Mouse (Mus musculus) limb, embryonic 13.5 days (tissue): Measurements from ENCODE around the gene Ankrd11. TPM values are rescaled to one million over a fixed set of nuclear protein-coding genes. Genes with fewer than 3 reads are reported as not detected.

Source experiments
- ATAC-seq: fragments of 200-750 bp; cut with Nextera tagmentation; 2 replicates; pipeline ENCODE4 v1.8.0; 2017; ENCODE audit warnings: low read depth, moderate number of reproducible peaks, moderate TSS enrichment; ENCODE audit not compliant: low FRiP score
- H3K27ac ChIP-seq: fragments of 300-500 bp; sonication (generic); 2 replicates; pipeline ENCODE4 v1.5.1; 2015; ENCODE audit warnings: inconsistent platforms, mild to moderate bottlenecking, moderate library complexity
- H3K27me3 ChIP-seq: fragments of 300-500 bp; sonication (generic); 2 replicates; pipeline ENCODE4 v1.6.1; 2015; ENCODE audit warnings: mild to moderate bottlenecking, inconsistent platforms
- H3K36me3 ChIP-seq: fragments of 300-500 bp; sonication (generic); 2 replicates; pipeline ENCODE4 v1.6.1; 2015; ENCODE audit warnings: inconsistent platforms, mild to moderate bottlenecking, moderate library complexity
- H3K4me1 ChIP-seq: fragments of 300-500 bp; sonication (generic); 2 replicates; pipeline ENCODE4 v1.6.1; 2015; ENCODE audit warnings: inconsistent platforms
- H3K4me2 ChIP-seq: fragments of 300-500 bp; sonication (generic); replicated peaks from 2 replicates; pipeline ENCODE4 v1.6.1; 2015; ENCODE audit warnings: inconsistent platforms, mild to moderate bottlenecking, moderate library complexity
- H3K4me3 ChIP-seq: fragments of 300-500 bp; sonication (generic); 2 replicates; pipeline ENCODE4 v1.5.1; 2015; ENCODE audit warnings: moderate library complexity, mild to moderate bottlenecking, inconsistent platforms
- H3K9ac ChIP-seq: fragments of 300-500 bp; sonication (generic); 2 replicates; pipeline ENCODE4 v1.6.1; 2015; ENCODE audit warnings: mild to moderate bottlenecking, inconsistent platforms
- H3K9me3 ChIP-seq: fragments of 300-500 bp; sonication (generic); 2 replicates; pipeline ENCODE4 v1.6.1; 2016; ENCODE audit warnings: inconsistent platforms
- WGBS: fragments of 180-500 bp; shearing (Covaris S2); methylation state at CpG from one replicate; pipeline ENCODE4 v1.1.7; 2015; 5-methylcytosine and 5-hydroxymethylcytosine counted together
- polyA plus RNA-seq: library from polyadenylated mRNA; unstranded; fragments of >200 nt; fragmentation: Nextera tagmentation; extraction: Ambion mirVana; gene quantifications from 2 replicates; pipeline ENCODE4 v1.2.1, GENCODE M21; 2015

Gene Ankrd11
- polyA plus RNA-seq, 1 experiment from 2014 or later: 40.9 TPM

DNA sequence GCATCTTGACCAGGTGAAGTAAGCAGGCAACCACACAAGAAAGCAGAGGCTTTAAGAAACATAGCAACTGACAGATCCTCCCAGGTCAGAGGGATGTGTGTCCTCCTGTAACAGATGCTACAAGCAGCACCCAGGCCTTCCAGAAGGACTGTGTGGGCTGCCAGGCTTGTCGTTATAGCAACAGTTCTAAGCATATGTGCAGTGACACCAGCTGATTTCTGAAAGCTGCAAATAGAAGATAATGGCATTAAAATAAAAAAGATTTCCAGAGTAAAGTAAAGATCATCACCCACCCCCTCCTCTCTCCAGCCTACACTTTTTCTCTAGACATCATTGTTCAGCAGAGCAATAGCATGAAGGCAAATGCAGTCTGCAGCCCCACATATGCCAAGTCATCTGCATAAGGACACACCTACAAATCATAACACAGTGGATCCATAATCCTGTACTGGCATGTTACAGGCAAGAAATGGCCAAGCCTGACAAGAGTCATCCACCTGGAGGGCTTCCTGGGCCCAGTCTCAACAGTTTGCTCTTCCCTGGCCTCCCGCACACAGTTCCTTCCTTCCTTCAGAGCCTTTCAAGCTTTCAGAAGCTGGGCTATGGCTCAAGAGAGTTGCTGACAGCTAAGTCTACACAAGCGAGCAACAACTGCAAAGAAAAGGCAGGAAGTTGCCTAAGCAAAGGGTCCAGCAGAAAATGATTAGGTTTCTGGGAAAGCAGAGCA is 110.1 kb downstream of the Ankrd11 start:
- 79% methylated on average over 3 of the region's 3 CpGs for WGBS

DNA sequence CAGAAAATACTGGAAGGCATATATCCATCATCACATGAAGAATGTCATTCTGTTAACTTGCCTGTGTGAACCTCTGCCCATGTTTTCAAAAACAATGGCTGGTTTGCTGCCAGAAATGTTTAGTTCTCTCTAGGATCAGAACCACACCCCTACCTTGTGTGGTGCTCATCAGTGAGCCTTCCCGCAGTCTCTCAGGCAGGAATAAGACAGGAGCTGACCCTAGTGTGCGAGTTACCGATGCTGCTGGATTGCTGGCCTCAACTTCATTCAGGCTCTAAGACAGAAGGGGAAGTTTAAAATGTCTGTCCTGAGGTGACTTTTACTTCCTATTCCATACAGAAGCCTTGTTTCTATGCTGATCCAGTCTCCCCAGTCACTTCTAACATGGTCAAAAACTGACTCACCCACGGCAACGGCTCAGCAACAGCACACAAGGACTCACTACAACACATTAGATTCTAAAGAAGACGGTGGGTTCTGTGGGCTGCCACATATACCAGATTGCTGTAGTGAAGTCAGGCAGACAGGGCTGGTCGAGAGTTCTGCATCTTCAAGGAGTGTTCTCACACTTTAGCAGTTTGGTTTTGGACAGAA is 113.3 kb downstream of the Ankrd11 start:
- ATAC-seq: no peak
- Histone ChIP-seq H3K4me1 (peaks cover 27% of the 10 kb centered on the region), H3K27ac (no peak overlapping the region), H3K27me3 (no peaks in the 10 kb centered on the region), H3K4me2 (no peak overlapping the region), H3K9ac (no peak overlapping the region), H3K4me3 (no peak overlapping the region), H3K36me3 (0 out of 2 replicates have a peak, but pooled peaks cover 5% of the 10 kb centered on the region), H3K9me3 (no peaks in the 10 kb centered on the region)
- WGBS: 92% methylated on average over 7 of the region's 7 CpGs

More for the DNA sequence above, 110.1 kb downstream of the Ankrd11 start:
- Histone ChIP-seq H3K27me3 (no peaks in the 10 kb centered on the region), H3K4me3 (no peak overlapping the region), H3K27ac (no peak overlapping the region), H3K4me2 (no peak overlapping the region), H3K9me3 (no peaks in the 10 kb centered on the region), H3K9ac (no peak overlapping the region), H3K4me1 (peaks cover 17% of the 10 kb centered on the region), H3K36me3 (0 out of 2 replicates have a peak, but pooled peaks cover 5% of the 10 kb centered on the region)
- no peak for ATAC-seq

DNA sequence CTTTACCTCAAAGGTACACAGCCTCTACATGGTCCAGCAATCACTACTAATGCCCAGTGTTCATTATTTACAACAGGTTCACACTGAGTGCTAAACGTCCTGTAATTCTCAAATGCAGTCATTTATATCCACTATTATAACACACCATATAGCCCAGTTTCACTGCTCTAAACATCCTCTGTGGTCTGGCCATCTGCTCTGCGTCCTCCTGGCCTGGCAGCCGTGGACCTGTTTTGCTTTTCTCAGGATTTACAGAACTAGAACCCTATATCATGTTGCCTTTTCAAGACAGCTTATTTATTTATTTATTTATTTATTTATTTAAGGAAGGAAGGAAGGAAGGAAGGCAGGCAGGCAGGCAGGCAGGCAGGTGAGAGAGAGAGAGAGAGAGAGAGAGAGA is 114.2 kb downstream of the Ankrd11 start:
- H3K4me1 ChIP-seq: peaks cover 32% of the 10 kb centered on the region
- no peak overlapping the region for H3K27ac ChIP-seq
- H3K9me3 ChIP-seq: no peaks in the 10 kb centered on the region
- H3K4me2 ChIP-seq: no peak overlapping the region
- WGBS: 68% methylated on average over 3 of the region's 3 CpGs
- no peak overlapping the region for H3K9ac ChIP-seq
- H3K4me3 ChIP-seq: no peak overlapping the region
- 0 out of 2 replicates have a peak, but pooled peaks cover 3% of the 10 kb centered on the region for H3K36me3 ChIP-seq
- H3K27me3 ChIP-seq: no peaks in the 10 kb centered on the region
- no peak for ATAC-seq

DNA sequence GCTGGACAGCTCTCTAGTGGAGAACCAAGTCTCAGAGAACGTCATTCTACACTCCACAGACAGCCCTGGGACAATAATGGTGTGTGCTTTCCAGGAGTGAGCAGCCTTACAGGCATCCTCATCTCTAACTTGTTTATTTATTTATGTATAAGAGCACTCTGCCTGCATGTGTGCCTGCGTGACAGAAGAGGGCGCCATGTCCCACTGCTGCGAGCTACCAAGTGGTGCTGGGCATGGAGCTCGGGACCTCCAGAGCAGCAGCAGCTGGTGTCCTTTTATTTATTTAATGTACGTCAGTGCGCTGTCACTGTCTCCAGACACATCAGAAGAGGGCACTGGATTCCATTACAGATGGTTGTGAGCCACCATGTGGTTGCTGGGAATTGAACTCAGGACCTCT is 115.3 kb downstream of the Ankrd11 start:
- no peak overlapping the region for H3K4me3 ChIP-seq
- no peaks in the 10 kb centered on the region for H3K27me3 ChIP-seq
- H3K4me1 ChIP-seq: peaks cover 31% of the 10 kb centered on the region
- WGBS: 84% methylated on average over 7 of the region's 7 CpGs
- no peak overlapping the region for H3K9ac ChIP-seq
- no peak overlapping the region for H3K4me2 ChIP-seq
- H3K36me3 ChIP-seq: 0 out of 2 replicates have a peak, but pooled peaks cover 3% of the 10 kb centered on the region
- no peak overlapping the region for H3K27ac ChIP-seq
- H3K9me3 ChIP-seq: no peaks in the 10 kb centered on the region
- no peak for ATAC-seq

GRCm38 (mm10) chr8:122925939-122926722 is 115.9 kb downstream of the Ankrd11 start:
- H3K4me1 ChIP-seq: peaks cover 32% of the 10 kb centered on the region
- H3K27me3 ChIP-seq: no peaks in the 10 kb centered on the region
- H3K4me2 ChIP-seq: no peak overlapping the region
- WGBS: 85% methylated on average over 8 of the region's 8 CpGs
- H3K4me3 ChIP-seq: no peak overlapping the region
- H3K9me3 ChIP-seq: no peaks in the 10 kb centered on the region
- ATAC-seq: no peak
- H3K27ac ChIP-seq: no peak overlapping the region
- 0 out of 2 replicates have a peak, but pooled peaks cover 3% of the 10 kb centered on the region for H3K36me3 ChIP-seq
- no peak overlapping the region for H3K9ac ChIP-seq

- no peak overlapping the region for H3K9ac ChIP-seq
- H3K27ac ChIP-seq: peak overlapping the region; percentile 28; the same call in 1 of the 2 replicates
- H3K4me2 ChIP-seq: no peak overlapping the region
- H3K36me3 ChIP-seq: 0 out of 2 replicates have a peak, but pooled peaks cover 3% of the 10 kb centered on the region
- no peak for ATAC-seq
- no peak overlapping the region for H3K4me3 ChIP-seq
- no peaks in the 10 kb centered on the region for H3K9me3 ChIP-seq
- 71% methylated on average over 6 of the region's 6 CpGs for WGBS
- no peaks in the 10 kb centered on the region for H3K27me3 ChIP-seq
- peaks cover 32% of the 10 kb centered on the region for H3K4me1 ChIP-seq
Observed at GRCm38 (mm10) chr8:122924091-122924490, 118.0 kb downstream of the Ankrd11 start.

DNA sequence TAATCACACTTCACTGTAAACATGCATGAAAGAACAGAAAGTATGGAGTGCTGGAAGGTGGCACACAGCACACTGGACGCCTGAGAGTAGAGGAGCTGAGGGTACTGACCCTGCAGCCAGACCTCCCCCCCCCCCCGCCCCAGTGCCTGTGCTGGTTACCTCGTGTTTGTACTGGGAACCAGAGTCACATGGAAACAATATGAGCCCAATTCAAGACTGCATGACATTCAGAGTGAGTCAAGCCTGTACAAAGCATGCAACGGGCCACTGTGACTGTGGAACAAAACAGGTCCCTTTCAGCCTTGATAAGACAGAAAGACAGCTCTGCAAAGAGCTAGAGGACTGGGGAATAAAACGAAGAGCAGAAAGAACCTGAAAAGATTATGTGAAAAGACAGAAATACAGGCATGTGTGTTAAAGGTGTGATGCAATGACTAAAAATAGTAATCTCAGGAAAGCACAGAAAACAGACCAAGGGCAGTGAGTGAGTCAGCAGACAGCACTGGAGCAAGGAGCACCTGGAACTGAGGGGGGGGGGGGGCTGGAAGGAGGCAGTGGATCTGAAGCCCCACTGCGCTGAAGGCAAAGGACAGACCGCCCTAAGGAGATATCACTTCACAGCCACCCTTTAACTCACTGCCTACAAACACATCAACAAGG is 118.5 kb downstream of the Ankrd11 start:
- Histone ChIP-seq H3K4me1 (peaks cover 37% of the 10 kb centered on the region), H3K4me2 (no peak overlapping the region), H3K27ac (peak overlapping the region; percentile 15; the same call in 1 of the 2 replicates), H3K36me3 (0 out of 2 replicates have a peak, but pooled peaks cover 3% of the 10 kb centered on the region), H3K9ac (no peak overlapping the region), H3K4me3 (no peak overlapping the region), H3K27me3 (no peaks in the 10 kb centered on the region), H3K9me3 (no peaks in the 10 kb centered on the region)
- 51% methylated on average over 7 of the region's 7 CpGs for WGBS
- no peak for ATAC-seq

DNA sequence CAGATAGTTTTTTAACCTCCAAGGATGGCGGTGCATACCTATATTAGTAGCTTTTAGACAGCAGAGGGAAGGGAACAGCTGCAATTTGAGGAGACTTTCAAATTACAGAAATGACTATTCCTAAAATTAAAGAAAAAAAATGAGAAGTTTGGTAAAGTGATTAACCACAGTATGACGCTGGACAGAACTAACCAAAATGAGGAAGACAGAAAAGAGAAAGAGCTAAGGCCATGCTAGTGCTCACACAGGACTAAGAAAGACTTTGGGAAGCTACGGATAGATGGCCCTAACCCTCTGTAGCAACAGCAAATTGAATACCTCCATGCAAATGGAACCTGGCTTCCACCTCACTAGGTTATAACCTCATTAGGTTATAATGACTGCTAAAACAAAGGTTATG is 119.1 kb downstream of the Ankrd11 start:
- H3K4me2 ChIP-seq: no peak overlapping the region
- 56% methylated on average over 3 of the region's 3 CpGs for WGBS

DNA sequence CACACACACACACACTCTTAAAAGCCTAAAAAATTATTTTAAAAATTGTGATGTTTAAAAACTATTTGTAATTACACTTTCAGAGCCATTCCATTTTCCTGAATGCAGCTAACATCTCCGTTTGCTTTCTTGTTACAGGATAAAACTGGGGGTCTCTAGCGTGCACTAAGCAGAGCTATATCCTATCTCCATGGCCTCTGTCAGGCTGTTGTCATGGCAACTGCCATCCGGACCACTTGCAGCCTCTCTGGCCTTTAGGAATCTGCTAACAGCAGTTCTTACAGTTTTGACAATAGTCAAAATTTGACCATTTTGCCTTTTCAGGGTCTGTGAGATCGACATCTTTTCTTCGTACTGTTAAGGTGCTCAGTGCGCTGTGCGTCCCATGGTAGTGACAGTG is 121.2 kb downstream of the Ankrd11 start:
- ATAC-seq: no peak
- H3K4me1 ChIP-seq: peaks cover 56% of the 10 kb centered on the region

More for the DNA sequence above, 119.1 kb downstream of the Ankrd11 start:
- peaks cover 43% of the 10 kb centered on the region for H3K4me1 ChIP-seq
- ATAC-seq: no peak
- peak overlapping the region; percentile 33; the same call in 1 of the 2 replicates for H3K27ac ChIP-seq
- H3K4me3 ChIP-seq: no peak overlapping the region
- no peaks in the 10 kb centered on the region for H3K27me3 ChIP-seq
- no peaks in the 10 kb centered on the region for H3K9me3 ChIP-seq
- H3K36me3 ChIP-seq: 0 out of 2 replicates have a peak, but pooled peaks cover 3% of the 10 kb centered on the region
- H3K9ac ChIP-seq: no peak overlapping the region

GRCm38 (mm10) chr8:122918438-122919107 is 123.5 kb downstream of the Ankrd11 start:
- no peaks in the 10 kb centered on the region for H3K27me3 ChIP-seq
- H3K36me3 ChIP-seq: peaks cover 26% of the 10 kb centered on the region
- ATAC-seq: no peak
- H3K9ac ChIP-seq: no peak overlapping the region
- WGBS: 54% methylated on average over 7 of the region's 7 CpGs
- no peak overlapping the region for H3K27ac ChIP-seq
- no peaks in the 10 kb centered on the region for H3K9me3 ChIP-seq
- H3K4me1 ChIP-seq: peaks cover 45% of the 10 kb centered on the region
- H3K4me3 ChIP-seq: no peak overlapping the region
- peak overlapping the region; percentile 2; the same call in 1 of the 2 replicates for H3K4me2 ChIP-seq

More for the DNA sequence above, 121.2 kb downstream of the Ankrd11 start:
- Histone ChIP-seq H3K27ac (no peak overlapping the region), H3K4me2 (no peak overlapping the region), H3K9me3 (no peaks in the 10 kb centered on the region), H3K27me3 (no peaks in the 10 kb centered on the region), H3K9ac (no peak overlapping the region), H3K36me3 (0 out of 2 replicates have a peak, but pooled peaks cover 3% of the 10 kb centered on the region), H3K4me3 (no peak overlapping the region)
- WGBS: 85% methylated on average over 7 of the region's 7 CpGs
